Mouse (Mus musculus): ENCODE measurements at regions not wholly inside any gene's neighbourhood (a gene's known extent, or its start where the extent isn't known, plus 50 kb on each side); places are given as distances from the start of the nearest gene placed in this dataset.

- TF ChIP-seq CTCF (IDR thresholded peaks at IDR 0.05; ENCODE audit: low read depth, low read length) (no peak), POLR2A (IDR thresholded peaks at IDR 0.05; ENCODE audit: borderline replicate concordance, low read depth, low read length) (no peak)
These were observed 605.5 kb upstream of the Id2 start for GRCm38 (mm10) chr12:25702176-25703022.

Measured in bone marrow macrophage, adult 2 months (primary cell).